Mouse (Mus musculus): ENCODE data around the gene Ptges. TPM values are rescaled to one million over a fixed set of nuclear protein-coding genes. Genes with fewer than 3 reads are reported as not detected.
A peak's percentile ranks its signal among the peaks of the same experiment; 100 is the strongest.

Gene Ptges
- total RNA-seq, 2 experiments from 2014 or later, result 2.9 to 4.0 TPM

DNA sequence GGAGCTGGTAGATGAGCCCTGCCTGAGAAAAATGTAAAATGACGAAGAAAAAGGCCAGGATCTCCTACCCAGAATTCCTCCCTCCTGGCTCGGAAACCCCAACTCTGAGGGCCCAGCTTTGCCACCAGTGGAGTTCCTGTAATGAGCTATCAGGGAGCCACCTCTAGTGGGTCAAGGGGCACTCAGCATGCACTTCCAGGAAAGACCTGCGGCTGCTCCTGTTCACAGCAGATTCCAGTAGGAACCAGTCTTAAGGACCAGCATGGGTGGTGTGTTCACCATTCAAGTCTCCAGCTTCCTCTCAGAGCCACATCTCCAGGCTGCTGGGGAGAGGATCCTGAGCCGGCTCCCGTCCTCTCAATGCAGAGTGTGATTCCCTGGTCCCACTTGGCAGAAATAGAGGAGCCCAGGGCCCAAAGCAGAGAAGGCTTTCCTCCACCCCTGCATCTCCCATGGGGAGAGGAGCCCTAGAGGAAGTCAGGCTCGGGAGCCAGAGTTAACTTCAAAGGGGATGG, 28.0 kb downstream of the Ptges start:
- DNase-seq (ENCODE audit: low spot score), result no peak

GRCm38 (mm10) chr2:30899397-30900069, 30.1 kb downstream of the Ptges start:
- no peak for DNase-seq (ENCODE audit: low spot score)

GRCm38 (mm10) chr2:30897291-30897690, 32.4 kb downstream of the Ptges start:
- no peak for DNase-seq (ENCODE audit: low spot score)

GRCm38 (mm10) chr2:30893946-30894345, 35.7 kb downstream of the Ptges start:
- no peak for DNase-seq (ENCODE audit: low spot score)

GRCm38 (mm10) chr2:30893399-30893798, 36.3 kb downstream of the Ptges start:
- peak; percentile 40 for DNase-seq (ENCODE audit: low spot score)

DNA sequence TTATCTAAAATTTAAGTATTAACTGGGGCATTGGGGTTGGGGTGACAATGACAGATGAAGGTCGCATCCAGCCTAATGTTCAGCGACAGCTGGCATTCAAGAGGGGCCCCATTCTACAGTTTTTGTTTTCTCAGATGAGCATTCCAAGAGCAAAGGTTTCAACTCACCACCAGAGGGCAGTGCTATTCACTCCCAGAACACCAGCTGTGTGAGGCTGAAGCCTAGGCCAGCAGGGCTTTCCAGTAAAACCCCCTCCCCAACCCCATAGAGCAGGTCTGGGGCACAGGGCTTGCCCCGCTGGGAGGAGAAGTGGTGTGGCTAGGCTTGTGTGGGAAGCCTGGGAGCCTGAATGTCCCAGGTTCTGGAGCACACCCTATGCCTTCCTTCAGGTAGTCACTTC, 38.7 kb downstream of the Ptges start:
- peak; percentile 54 for DNase-seq (ENCODE audit: low spot score)

GRCm38 (mm10) chr2:30885453-30886163, 44.1 kb downstream of the Ptges start:
- peak; percentile 59 for DNase-seq (ENCODE audit: low spot score)

DNA sequence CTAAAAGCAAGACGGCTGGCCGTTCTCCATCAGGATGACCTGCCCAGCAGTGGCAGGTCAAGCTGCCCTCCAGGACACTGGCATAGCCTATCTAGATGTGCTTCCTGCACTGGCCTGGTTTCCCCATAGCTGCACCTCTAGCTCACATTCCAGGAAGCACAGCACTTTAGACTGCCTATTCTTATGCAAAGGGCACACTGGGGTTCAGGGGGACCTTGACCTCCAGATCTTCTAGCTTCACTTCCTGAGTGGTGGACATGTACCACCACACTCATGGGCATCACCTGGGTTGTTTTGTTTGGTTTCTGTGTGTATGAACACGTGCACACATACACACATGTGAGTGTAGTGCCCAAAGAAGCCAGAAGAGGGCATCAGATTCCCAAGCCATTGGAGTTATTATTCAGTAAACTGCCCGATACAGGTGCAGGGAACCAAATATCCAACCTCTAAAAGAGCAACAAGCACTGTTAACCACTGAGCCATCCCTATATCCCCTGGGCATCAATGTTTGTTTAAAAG, 44.8 kb downstream of the Ptges start:
- no peak for DNase-seq (ENCODE audit: low spot score)

GRCm38 (mm10) chr2:30881215-30881614, 48.4 kb downstream of the Ptges start:
- no peak for DNase-seq (ENCODE audit: low spot score)

- DNase-seq (ENCODE audit: low spot score), result no peak
These were observed 50.2 kb downstream of the Ptges start for GRCm38 (mm10) chr2:30879481-30879880.

GRCm38 (mm10) chr2:30875621-30876432, 53.8 kb downstream of the Ptges start:
- DNase-seq (ENCODE audit: low spot score), result peak; percentile 69

DNA sequence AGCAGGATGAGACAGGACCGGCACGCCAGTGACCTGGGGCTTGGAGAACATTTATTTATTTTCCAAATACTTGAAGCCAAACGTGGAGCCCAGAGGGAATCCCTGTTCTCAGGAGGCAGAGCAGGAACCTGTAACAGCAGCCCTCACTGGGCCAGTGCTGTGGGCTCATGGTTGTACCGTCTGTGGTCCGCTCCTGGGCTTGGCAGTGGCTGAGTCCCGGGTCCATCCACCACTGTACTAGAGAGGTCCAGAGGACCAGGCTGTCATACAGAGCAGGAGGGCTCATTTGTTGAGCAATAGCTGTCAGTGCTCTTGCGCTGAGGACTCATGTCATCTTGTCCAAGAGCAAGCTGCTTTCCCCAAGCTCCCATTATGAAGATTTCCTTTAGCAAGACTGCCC, 54.6 kb downstream of the Ptges start:
- no peak for DNase-seq (ENCODE audit: low spot score)

DNA sequence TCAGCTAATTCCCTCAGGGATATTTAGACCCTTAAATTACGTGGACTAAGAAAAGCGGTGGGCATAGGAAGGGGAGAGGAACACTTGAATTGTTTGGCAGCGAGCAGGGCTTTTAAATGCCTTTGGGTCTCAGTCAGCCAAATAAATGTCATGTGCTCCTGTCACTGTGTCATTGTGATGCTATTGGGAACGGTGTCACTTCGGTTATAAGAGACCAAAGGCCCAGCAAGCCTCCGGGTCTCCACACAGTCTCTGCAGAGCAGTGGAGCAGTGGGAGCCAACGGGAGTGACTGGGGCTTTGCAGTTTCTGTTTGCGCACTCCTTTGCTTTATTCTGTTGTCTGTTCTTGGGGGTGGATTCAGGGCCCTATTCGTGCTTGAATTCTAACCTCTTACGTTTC, 55.2 kb downstream of the Ptges start:
- DNase-seq (ENCODE audit: low spot score), result no peak

DNA sequence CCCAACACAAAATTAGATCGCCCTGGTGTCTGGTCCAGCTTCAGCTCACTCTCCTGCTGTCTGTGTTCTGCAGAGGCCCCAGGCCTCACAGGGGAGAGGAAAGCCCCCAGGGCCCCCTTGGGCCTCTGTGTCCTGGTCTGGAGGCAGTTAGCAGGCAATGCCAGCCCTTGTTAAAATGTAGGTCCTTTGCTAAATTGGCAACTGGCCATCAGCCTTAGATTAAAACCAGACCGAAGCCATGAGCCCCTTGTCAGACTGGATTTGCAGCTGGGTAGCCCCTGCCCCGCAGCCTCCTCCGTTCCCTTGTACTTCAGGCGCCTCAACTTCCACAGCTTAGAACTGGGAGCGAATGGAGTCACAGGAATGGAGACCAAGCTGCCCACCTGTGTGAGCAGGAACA, 57.0 kb downstream of the Ptges start:
- DNase-seq (ENCODE audit: low spot score), result no peak

DNA sequence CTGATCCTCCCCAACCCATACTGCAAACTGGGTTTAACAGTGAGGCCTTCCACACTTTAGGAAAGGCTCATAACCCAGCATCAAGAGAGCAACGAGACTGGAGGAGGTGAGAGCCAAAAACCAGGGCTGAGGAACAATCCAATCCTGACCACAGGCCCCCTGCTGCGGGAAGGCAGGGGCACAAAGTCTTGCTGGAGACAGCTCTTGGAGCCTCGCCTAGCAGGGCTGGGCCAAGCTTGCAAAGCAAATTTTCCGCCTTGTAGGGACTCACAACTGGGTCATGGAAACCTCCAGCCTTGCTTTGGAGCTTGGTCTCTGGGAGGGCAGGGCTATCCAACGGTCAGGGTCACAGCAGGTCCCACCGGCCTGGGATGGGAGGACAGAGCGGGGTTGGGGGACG, 58.8 kb downstream of the Ptges start:
- DNase-seq (ENCODE audit: low spot score), result peak; percentile 49

DNA sequence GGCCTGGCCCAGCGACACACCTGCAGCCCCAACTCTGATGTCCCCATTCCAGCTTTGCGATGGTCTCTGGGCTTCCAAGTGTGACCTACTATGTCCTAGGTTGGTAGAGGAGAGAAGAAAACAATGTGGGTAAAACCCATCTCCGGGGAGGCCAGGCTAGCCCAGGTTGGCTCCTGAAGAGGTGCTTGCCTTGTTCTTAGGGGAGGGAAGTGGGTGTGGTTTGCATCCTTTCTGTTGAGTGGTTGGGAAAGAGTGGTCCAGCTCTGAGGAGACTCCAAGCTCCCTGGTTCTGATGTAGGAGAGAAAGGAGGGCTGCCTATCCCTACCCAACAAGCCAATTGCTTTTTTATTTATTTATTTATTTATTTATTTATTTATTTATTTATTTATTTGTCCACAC, 64.2 kb downstream of the Ptges start:
- no peak for DNase-seq (ENCODE audit: low spot score)

DNA sequence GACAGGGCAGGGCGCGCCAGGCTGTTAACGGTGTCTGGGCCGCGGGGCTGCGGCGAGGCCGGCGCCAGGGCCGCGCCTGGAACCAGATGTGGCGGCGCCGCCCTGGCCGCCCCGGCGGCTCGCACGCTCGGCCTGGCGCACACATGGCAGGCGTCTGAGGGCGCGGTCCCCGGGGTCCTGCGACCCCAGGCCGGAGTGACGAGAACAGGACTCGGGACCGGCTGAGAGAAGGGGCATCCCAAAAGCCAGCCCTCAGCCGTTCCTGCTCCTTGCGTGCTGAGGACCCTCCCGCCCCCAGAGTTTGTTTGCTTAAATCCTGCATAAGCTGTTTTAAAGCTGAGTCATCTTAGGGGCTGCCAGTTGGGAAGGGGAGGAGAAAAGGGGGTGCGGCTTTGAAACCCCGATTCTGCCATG, 64.7 kb downstream of the Ptges start:
- DNase-seq (ENCODE audit: low spot score), result peak; percentile 28

- DNase-seq (ENCODE audit: low spot score), result no peak
These were observed 66.1 kb downstream of the Ptges start for GRCm38 (mm10) chr2:30863574-30863973.

DNA sequence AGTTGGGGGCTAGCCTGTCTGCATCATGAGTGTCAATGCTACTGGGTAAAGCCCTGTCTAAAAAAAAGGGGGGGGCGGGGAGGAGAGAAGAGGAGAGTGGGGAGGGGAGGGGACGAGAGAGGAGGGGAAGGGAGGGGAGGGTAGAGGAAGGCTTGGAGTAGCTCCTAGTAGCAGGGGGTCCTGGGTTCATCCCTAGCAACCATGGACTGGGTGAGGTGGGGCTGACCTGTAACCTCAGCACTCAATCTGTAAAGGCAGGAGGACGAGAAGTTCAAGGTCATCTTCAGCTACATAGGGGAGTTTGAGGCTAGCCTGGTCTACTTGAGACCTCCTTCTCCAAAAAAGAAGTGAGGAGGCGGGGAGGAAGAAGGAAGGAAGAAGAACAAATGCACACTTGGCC, 67.6 kb downstream of the Ptges start:
- DNase-seq (ENCODE audit: low spot score), result no peak

GRCm38 (mm10) chr2:30859782-30860181, 69.9 kb downstream of the Ptges start:
- no peak for DNase-seq (ENCODE audit: low spot score)

- DNase-seq (ENCODE audit: low spot score), result no peak
These were observed 72.6 kb downstream of the Ptges start for GRCm38 (mm10) chr2:30857076-30857475.

DNA sequence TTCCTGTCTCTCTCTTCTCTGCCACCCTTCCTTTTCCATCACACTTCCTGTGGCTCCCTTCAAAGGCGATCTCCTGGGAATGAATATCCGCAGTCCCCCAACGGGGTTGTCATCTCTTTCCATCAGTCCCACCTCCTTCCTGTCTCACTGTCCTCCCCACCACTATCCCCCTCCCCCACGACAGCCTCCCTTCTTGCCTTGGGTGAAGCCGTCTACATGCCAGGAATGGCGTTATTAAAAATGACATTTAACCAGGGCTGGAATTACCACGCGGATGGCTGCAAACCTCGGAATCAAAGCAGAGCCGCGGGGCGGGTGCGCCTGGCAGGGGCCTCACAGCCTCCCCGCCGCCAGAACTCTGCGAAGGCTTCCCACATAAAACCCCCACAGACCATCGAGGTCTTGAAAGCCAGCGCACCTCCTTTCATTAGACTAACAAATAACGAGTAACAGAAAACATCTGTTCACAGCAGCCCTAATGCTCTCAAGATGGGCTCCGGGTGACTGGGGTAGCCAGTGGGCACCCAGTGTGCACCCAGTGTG, 76.8 kb downstream of the Ptges start:
- DNase-seq (ENCODE audit: low spot score), result no peak

Data from gastrocnemius, adult 18-20 months (tissue).